Mouse (Mus musculus) liver, postnatal 0 days (tissue): ENCODE results near the gene Fam117a.

Source experiments
- CTCF ChIP-seq: sonication (generic); IDR thresholded peaks from 2 replicates; pipeline ENCODE4 v1.5.1; 2016; ENCODE audit warnings: antibody characterized with exemption, low read depth
- EP300 ChIP-seq: IDR thresholded peaks from 2 replicates; pipeline ENCODE4 v1.6.1; 2016; ENCODE audit warnings: antibody characterized with exemption, low read depth, mild to moderate bottlenecking

- TF ChIP-seq CTCF, result no peak
- TF ChIP-seq EP300, result no peak
Measured at GRCm38 (mm10) chr11:95405771-95406170, 69.0 kb downstream of the Fam117a start.
